In genomic region chr2:135930696-135931095, GRCm38 (mm10) we compare ENCODE assay signal across 17 mouse cellular contexts.
"Had no signal": no experiment of that assay in that cellular context is flagged by ENCODE, and none has a peak within 500 bp of the region (broad histone marks: within the 10 kb centered on the region; RNA-seq: fewer than 3 reads in every experiment).

No protein-coding gene starts in this region.

- DNase-seq: retina, postnatal 1 day; right cerebral cortex, adult 18-20 months; right cerebral cortex, postnatal 14 days; right cerebral cortex, postnatal 25 days; right cerebral cortex, postnatal 4 days; spleen, adult 18-20 months; thymus, adult 18-20 months; thymus, adult 2 months; thymus, postnatal 14 days; thymus, postnatal 25 days; thymus, postnatal 36 days; thymus, postnatal 4 days had no signal

- H3K4me1 ChIP-seq: neural tube, embryonic 12.5 days; stomach, embryonic 15.5 days had no signal

- H3K27me3 ChIP-seq: neural tube, embryonic 12.5 days; neural tube, embryonic 13.5 days; neural tube, embryonic 15.5 days; stomach, embryonic 15.5 days had no signal

- H3K27ac ChIP-seq: neural tube, embryonic 12.5 days; neural tube, embryonic 13.5 days; neural tube, embryonic 15.5 days; stomach, embryonic 15.5 days; stomach, postnatal 0 days had no signal

- H3K4me2 ChIP-seq: neural tube, embryonic 12.5 days; neural tube, embryonic 13.5 days; neural tube, embryonic 15.5 days; stomach, embryonic 15.5 days had no signal

- H3K9ac ChIP-seq: neural tube, embryonic 12.5 days; neural tube, embryonic 13.5 days; neural tube, embryonic 15.5 days; stomach, embryonic 15.5 days had no signal

- H3K9me3 ChIP-seq: neural tube, embryonic 12.5 days; neural tube, embryonic 13.5 days; neural tube, embryonic 15.5 days; stomach, embryonic 15.5 days had no signal

- H3K4me3 ChIP-seq: neural tube, embryonic 12.5 days; neural tube, embryonic 13.5 days; neural tube, embryonic 15.5 days; stomach, embryonic 15.5 days had no signal

- H3K36me3 ChIP-seq: neural tube, embryonic 15.5 days; stomach, embryonic 15.5 days had no signal
